Mouse (Mus musculus): ENCODE results near the gene Hand2.

The Hand2 gene

DNA sequence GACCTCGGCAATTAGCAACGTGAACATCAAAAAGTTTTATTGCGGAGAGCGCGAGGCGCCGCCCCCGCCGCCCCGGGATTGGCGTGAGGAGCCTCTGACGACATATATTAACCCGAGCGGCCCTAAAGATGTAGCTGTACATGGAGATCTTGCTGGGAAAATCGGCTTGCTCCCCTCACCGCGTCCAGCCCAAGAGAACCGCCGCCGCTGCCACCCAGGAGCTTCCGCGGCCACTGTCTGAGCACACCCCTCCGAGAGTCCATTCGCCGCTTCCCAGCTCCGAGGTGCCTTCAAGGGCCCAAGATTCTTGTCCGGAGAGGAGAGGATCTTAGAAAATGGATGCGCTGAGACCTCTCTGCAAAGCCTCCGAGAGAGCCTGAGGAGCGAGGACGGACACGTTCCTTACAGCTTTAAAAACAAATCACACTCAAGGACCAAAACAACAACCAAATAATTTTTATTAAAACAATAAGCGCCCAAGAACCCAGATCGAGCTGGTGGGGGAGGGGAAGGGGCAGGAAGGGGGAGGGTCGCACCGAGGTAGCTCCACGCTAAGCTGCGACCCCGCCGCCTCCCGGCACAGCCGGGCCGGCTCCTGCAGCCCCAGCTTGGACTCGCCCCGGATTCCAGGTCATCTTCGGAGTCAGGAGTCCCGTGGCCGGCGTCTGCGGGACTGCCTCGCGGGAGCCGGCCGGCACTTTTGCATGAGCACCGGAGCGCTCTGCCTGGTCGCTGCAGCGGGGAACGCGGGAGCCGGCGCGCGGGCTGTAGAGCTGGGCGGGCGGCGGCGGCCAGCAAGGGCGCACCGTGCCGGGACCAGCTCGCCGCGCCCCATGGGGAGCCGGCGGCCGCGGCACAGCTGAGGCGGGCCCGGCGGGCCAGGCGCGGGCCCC lies at the start of gene Hand2:
Gene Hand2 (plus strand): TSS at position 133 of the 893 bp plus-strand sequence.
- peak; percentile 63 for DNase-seq (ENCODE audit: low read depth, low spot score)

DNA sequence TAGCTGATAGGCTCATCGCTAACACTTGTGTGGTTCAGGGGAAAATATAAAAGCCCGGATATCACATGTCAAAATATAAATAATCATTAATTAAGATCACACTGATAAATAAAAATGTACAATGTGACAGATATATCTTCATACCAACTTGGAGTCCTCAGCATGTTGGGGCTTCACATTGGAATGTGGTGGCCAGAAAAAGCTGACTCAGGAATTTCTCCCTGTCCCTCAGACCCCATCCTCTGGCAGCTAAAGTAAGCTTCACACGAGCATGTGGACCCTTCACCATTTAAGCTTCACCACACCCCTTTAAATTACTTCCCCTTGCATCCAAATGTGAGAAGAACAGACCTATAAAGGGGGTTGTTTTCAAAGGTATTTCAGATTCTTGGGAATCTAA lies 47.7 kb upstream of the Hand2 start:
- DNase-seq (ENCODE audit: low read depth, low spot score): no peak

DNA sequence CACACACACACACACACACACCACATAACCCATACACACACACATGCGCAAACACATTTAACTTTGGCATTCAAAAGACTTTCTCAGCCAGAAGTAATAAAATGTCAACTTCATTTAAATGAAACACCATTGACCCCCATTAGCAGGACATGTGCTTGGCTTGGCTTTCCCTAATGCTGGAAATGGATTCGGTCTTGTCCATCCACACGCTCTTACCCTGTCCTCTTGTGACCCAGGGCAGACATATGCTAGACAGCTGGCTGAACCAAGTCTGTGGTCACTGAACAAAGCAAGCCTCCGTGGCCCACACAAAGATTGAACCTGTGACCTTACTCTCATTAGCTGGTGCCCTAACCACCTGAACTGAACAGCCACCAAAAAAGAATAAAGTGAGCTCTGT lies 27.3 kb upstream of the Hand2 start:
- DNase-seq (ENCODE audit: low read depth, low spot score): no peak

DNA sequence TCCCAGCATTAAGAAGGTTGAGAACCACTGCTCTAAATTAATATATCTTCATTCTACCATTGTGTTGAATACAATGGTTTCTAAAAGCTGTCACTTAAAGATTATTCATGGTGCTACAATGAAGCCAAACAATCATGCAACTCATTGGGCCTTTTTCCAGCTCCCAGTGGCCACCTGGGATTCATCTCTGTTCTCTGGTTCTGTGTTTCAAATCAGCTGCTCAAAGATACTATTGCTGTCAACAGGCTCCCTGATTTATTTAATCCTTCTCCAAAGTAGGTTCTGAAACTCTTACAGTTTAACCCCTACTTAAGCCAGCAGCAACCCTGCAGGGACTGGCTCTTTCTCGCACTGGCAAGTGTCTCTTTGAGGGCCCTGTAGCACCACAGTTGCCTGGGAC lies 17.3 kb upstream of the Hand2 start:
- DNase-seq (ENCODE audit: low read depth, low spot score): no peak

DNA sequence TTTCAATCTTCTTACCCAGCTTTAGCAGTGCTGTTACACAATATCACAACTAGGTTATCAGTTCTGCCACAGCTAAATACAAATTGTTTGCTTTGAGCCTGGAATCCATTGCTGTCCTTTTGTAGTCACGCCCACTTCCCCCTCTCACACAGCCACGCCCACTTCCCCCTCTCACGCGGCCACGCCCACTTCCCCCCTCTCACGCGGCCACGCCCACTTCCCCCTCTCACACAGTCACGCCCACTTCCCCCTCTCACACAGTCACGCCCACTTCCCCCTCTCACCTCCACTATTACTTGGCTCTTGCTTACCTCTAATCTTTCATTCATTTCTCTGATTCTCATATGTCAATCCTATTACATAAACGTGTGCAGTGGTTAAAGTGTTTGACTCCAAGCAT lies 15.8 kb upstream of the Hand2 start:
- peak; percentile 65 for DNase-seq (ENCODE audit: low read depth, low spot score)

DNA sequence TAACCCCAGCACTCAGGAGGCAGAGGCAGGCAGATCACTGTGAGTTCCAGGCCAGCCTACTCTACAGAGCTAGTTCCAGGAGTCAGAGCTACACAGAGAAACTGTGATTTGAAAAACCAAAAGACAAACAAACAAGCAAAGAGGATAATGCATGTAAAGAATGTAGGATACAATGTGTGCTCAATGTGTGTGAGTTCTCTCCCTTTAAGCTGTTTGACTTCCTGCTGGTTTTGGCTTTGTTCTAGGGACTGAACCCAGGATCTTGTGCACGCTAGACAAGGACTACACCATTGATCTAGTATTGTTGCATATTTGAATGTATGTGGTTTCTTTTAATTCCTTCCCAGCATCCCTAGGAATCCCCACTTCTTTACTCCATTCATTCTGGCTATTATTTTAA lies 14.3 kb upstream of the Hand2 start:
- DNase-seq (ENCODE audit: low read depth, low spot score): no peak

DNA sequence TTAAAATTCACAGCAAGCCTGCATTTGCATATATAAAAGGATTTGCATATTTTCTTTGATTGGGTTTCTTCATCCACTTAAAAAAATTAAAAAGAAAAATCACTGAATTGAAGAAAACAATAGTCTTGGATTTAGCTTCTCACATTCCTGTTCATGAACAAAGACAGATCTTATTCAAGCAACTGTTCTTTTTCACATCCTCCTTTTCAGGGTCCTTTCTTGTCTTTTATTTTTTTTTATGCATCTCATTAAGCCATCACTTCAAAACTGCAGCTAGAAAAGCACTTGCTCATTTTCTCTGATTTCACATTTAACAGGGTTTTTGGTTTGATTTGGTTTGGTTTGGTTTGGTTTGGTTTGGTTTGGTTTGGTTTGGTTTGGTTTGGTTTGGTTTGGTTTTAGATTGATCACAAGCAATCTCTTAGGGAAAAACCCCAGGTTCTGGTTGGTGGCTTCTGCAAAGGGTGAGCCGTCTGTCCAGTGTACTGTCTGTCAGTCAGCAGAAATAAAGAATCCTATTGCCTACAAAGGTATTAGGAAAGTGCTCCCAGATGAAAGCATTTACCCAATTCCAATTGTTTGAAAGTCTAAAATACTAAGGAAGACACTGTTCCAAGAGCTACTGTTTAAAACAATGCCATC lies 10.8 kb upstream of the Hand2 start:
- no peak for DNase-seq (ENCODE audit: low read depth, low spot score)

DNA sequence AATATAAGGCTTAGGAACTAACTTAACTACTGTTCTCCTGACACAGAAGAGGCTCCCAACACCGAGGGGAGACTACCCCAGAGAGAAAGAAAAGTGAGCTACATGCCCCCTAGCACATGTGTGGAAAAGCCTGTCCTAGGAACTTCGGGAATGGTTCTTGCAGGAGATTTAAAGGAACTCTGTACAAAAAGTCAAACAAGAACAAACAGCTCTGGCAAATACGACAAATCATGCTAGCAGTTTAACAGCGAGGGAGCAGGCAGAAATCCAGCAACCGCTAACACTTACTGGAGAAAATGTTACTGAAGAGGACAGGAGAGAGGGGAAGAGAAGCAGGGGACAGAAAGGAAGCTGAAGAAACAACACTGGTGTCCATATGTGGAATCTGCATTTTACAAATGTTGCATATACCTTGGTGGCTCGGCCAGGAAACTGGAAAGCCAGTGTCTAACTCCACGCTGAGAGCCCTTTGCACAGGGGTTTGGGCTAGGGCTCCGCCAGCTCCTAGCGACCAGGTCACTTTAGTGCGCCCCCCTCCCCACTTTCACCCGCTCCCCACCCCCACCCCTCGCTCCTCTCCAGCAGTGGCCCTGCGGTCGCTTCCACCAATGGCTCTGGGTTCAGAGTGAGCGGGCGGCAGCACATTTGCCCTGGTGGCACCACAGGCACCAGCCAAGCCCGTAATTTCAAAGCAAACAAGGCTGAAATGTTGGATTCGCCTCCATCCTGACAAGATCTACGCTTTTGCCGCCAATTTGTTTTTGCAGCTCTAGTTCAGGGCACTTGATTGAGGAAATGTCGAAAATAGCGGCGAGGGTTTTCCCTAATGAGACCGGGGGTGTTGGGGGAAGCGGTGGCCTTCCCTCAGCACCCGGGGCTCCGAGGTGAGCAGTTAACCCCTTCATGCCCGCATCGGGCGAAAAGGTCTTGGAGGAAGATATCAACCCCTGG lies 8.5 kb upstream of the Hand2 start:
- peak; percentile 55 for DNase-seq (ENCODE audit: low read depth, low spot score)

DNA sequence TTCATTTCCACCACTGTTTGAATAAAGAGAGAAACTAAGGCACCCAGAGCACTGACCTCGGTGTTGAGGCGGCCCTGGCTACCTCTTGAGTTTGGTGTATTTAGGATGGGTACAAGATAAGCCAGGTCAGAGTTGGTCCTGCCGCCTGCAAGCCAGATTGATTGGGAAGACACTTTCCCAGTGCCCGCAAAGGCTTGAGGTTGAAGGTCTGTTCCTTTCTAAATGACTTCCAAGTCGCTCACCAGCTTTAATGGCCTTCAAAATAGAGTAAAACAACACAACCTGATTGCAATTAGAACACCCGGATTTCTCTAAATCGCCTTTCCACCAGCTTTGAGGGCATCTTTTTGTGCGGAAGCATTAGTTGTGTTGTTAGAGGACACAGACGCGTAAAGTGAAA lies 7.2 kb upstream of the Hand2 start:
- DNase-seq (ENCODE audit: low read depth, low spot score): no peak

DNA sequence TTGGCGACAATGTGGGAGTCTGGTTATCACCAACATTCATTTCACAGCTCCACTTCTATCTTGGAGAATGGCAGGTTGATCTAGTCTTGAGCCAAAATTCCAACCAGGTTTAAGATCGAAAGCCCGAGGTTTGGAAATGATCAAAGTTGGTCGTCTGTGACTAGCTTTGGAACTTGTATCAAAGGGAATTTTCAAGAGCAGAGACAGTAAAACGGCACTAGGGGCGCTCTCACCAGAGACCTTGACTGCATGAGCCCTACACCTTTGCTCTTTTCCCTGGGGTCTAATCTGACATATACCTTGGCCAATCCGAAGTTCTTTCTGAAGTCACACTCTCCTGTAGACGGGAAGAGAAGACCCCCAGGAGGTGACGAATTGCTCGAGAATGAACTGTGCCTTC lies 6.6 kb upstream of the Hand2 start:
- DNase-seq (ENCODE audit: low read depth, low spot score): peak; percentile 83

DNA sequence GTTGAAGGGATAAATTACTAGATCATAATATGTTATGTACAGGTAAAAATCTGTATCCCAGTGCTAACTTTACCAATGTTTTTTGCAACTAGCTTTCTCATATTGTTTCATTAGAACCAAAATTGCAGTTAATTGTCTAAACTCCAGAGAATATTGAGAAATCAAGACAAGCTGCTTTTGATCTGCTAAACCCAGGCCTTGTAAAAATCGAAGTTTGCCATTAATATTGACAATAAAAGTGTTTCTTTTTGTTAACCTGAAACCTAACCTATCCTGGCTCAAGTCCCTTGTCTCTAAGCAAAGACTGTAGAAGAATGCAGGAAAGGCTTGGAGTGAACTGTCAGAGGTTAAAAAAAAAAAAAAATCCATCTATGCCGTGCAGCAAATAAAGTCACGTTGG lies 5.3 kb upstream of the Hand2 start:
- DNase-seq (ENCODE audit: low read depth, low spot score): no peak

DNA sequence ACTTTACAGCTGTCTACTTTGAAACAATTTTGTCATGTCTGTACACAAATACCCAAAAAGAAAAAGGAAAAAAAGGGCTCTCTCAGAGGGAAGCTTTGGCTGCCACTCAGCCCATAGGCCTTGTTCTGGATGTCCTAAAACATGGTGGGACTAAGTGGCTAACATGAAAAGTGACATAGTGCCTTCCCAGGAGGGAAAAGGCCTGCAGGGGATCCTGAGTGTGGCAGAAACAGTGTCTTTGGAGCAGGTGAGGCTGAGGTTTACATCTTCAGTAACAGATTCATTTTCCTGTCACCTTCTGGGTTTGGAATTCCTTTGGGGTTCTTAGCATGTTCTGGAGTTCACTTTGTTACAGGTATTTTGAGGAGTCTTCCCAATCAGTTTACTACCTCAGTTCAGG lies 3.7 kb upstream of the Hand2 start:
- no peak for DNase-seq (ENCODE audit: low read depth, low spot score)

DNA sequence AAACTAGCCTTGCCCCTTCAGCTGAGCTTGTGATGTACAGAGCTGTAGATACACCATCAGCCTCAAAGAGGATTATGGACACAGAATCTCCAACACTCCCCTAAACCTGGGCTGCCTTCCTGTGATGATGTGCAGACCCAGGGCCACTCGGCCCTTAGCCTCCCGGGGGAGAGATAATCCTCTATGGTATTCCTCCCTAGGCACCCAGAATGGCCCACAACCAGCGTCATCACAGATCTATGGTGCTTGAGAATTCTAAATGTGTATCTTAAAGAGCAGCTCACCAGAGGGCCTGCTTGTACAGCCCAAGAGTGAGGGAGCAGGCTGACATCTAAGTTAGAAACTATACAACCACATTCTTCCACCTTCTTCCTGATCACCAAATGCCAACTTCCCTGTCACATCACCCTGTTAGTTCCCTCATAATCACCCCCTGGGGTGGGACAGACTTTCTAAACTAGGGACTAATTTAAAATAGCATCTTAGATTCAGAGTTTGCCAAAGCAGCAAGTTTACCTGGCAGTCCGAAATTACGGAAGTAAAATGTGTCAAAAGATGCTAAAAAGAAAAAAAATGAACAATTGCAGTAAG lies 2.8 kb upstream of the Hand2 start:
- DNase-seq (ENCODE audit: low read depth, low spot score): no peak

DNA sequence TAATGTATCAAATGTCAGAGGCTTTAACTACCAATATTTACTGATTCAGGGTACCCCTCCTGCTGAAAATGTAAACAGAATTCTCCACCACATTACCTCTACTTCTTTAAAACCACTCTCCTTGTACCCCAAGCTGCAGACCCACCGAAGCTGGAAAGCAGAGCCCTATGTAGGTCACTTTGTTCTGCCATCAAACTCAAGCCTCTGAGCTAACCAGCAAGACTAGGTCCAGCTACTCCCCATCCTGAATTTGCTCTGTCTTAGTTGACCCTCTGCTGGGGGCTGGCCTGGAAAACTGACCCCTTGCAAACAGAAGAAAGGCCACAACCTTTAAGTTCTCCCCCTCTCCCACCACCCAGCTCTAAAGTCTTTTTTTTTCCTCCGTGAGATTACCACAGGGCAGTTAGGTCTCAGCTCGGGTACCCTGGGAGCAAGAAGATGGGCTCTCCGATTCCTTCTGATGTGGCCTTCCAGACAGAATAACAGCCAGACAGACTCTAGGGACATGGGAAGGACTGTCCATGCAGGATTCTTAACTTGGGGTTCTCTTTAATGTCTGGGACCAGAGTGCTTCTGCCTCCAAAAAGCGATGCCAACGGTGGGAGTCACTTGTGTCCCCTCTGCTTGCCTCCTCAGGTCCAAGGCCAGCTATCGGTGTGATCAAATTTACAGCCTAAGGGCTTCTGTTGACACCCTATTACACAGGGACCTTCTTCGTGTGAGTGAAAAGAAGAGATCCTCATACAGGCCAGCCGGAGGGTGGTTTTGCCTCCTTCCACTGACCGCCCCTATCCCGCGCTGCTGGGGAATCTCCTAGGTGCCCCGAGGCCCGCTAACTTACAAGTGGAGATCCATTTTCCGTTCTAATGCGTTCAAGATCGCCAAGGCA lies 1.4 kb upstream of the Hand2 start:
- no peak for DNase-seq (ENCODE audit: low read depth, low spot score)

DNA sequence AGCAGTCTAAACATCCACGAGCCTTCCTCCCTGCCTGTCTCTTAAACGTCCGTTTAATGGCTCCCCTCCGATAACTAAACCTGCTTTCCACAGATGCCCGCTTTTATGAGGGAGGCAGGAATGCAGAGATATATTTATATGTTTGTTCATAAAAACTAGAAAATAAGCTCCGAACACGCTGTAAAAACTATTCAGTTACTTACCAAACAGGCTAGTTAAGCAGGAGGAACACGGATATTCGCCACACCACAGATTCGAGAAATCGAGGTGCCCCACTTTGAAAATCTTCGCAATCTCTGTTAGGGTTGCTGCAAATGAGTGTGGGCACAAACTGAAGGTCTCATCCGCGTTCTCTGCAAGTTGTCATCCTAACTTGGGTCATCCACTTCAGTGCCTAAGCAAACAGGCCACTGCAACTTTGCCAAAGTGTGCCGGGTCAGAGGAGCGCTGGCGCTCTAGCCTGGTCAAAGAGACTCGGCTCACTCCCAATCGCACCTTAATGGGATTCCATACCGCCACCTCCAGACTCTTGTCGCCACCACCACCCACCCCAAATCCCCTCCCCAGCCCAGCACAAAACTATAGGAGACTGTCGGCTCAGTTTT lies 700 bp upstream of the Hand2 start:
- DNase-seq (ENCODE audit: low read depth, low spot score): peak; percentile 57

DNA sequence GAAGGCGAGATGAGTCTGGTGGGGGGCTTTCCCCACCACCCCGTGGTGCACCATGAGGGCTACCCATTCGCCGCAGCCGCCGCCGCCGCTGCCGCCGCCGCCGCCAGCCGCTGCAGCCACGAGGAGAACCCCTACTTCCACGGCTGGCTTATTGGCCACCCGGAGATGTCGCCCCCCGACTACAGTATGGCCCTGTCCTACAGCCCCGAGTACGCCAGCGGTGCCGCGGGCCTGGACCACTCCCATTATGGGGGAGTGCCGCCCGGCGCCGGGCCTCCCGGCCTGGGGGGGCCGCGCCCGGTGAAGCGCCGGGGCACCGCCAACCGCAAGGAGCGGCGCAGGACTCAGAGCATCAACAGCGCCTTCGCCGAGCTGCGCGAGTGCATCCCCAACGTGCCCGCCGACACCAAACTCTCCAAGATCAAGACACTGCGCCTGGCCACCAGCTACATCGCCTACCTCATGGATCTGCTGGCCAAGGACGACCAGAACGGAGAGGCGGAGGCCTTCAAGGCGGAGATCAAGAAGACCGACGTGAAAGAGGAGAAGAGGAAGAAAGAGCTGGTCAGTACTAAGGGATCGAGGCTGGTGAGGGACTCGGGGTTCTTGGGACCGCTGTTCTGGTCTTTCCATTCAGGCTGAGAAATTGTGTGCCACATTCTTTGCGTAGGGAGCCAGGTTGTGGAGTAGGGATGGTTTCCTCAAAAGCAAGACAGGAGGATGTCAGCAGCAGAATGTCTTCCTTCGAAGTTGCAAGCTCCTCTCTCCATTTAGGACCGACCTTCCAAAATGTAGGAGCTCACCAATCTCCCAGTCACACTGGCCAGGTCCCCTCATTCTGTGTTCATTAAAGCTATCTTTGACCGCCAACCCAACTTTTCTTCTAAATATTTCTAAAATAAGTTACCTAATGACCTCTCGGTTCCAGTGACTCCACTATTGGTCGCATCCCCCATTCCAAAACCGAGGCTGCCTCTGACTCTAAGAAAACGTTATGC lies 1.4 kb downstream of the Hand2 start:
- DNase-seq (ENCODE audit: low read depth, low spot score): peak; percentile 71

DNA sequence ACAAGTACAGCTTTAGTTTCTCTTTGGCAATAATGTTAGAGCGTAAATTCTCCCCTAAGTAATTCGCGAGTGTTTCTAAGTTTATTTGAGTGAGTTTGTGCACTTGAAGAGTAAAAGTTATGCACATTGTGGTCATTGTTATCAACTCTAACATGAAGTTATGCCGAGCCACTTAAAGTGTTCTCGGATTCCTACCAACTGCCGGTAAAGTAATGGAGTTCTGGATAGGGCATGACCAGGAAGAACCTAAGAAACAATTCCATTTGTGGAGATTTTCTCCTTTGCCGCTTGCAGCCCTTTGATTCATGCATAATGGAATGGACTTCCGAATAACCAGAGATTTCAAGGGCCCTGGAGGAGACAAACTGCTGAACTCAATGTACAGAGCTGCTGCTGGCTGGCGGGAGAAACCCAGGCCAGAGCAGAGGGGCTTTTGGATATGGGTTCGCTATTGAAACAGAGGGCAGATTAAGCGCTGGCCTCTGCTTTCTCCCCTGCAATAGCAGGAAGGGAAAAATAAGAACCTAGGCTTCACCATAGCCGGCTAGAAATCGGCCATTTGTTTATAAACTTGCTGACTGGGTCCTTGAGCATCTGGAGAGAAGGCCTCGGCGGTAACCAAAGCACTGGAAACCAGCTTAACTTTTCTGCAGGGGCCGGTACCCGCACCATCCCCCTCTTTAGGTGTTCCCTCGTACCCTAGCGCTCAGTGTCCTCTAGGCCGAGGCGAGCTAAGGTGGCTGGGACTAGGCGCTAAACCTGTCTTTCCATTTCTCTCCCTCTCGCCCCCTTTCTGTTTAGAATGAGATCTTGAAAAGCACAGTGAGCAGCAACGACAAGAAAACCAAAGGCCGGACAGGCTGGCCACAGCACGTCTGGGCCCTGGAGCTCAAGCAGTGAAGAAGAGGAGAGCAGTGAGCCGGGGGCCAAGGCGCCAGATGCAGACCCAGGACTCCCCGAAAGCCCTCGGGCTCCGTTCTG lies 2.5 kb downstream of the Hand2 start:
- peak; percentile 65 for DNase-seq (ENCODE audit: low read depth, low spot score)

DNA sequence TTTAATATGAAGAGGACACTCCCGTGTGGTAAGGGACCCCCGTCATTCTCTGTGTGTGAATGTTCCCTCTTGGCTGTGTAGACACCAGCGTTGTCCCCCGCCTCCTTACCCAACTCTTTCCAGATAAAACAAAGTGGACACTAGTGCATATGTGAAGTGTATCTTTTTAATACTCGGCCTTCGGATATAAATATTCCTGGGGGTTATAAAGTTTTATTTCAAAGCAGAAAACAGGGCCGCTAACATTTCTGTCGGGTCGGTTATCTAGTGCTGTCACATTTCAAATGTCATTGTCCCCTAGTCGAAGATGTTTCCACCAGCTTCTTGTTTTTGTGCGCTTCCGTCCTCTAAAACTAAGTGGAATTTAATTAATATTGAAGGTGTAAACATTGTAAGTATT lies 3.3 kb downstream of the Hand2 start:
- DNase-seq (ENCODE audit: low read depth, low spot score): no peak

Measured in ES-CJ7 (cell line).